Mouse (Mus musculus) hematopoietic stem cell, adult 5-6 weeks (primary cell): ENCODE measurements at regions not wholly inside any gene's neighbourhood (a gene's known extent, or its start where the extent isn't known, plus 50 kb on each side); places are given as distances from the start of the nearest gene placed in this dataset.

Experiments
- ATAC-seq, 2 experiments: fragments of 125-278 bp in 1 of 2; replicated peaks in 1 of 2; 2 replicates each; pipeline ENCODE4 v1.8.0; 2016 to 2017; ENCODE audit warnings: inconsistent platforms in 2 of 2, mild to moderate bottlenecking in 2 of 2, moderate number of reproducible peaks in 2 of 2, low read depth in 1 of 2, moderate TSS enrichment in 1 of 2; ENCODE audit not compliant: low FRiP score in 2 of 2, poor library complexity in 2 of 2, severe bottlenecking in 2 of 2, insufficient read depth in 1 of 2, low TSS enrichment in 1 of 2

DNA sequence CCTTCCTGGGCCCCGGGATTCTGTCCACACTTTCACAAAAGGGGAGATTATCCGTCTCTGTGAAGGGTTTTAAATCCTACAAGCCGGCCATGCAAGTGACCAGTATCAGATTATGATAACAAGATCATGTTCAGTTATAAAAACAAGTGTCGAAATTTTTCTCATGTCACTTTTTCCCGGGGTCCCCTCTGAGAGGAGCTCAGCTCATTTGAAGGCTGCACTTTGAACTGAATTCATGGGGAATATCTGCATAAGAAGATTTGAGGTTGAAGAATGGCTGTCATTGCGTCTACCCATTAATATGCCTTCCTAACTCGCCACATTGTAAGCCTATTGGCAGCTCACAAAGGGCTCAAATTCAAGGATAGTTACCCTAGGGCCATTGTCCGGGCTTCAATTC, 256.0 kb upstream of the Irx3 start:
- no peak for ATAC-seq

DNA sequence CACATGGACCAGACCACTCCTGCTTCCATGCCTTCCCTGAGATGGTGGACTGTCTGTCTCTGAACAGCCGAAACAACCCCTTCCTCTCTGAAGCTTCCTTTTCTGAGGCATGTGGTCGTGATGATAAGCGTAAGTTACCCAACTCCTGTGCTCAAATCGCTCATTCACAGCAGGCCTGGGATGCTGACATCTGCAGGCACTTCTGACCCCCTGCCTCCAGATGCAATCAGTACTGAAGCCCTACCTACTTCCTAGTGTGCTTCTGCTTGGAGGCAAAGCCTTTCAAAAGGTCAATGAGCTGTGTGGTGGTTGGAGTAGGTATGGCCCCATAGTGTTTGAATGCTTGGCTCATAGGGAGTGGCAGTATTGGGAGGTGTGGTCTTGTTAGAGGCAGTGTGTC, 253.7 kb upstream of the Irx3 start:
- ATAC-seq: peak; percentile 58 to 62

DNA sequence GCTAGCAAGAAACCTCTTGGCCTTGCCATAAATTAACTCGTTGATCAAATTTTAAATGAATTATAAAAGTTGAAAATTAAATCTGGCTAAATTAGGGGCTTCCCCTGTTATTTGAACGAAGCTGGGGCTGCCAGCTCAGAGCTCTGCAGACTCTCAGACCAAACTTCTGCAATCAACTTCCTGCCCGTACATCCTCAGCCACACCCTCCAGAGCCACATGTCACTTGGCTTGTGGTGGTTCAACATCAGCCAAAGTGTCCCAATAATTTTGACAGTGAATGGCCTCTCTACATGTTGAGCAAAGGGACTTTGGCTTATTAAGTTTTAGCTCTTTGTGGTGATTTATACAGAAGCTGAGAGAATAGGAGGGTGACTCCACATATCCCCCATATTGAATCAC, 242.8 kb upstream of the Irx3 start:
- ATAC-seq: peak; percentile 98

DNA sequence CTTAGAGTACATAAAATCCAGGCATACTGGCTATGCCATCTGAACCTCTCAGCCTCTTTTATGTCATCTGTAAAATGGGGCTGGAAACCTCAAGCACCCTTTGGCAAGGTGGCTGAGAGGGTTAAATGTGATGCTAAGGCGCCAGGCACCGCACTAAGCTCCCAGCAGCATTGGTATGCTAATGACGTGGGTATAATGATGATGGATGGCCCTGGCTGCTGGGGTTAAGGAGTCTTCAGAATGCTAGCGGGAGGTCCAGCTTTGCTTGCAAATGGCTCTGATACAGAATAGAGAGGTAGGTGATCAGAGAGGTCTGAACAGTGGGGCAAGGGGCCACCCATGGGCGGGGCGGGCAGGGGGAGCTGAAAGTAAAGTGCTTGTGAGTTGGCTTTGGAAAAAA, 241.1 kb upstream of the Irx3 start:
- ATAC-seq: no peak

DNA sequence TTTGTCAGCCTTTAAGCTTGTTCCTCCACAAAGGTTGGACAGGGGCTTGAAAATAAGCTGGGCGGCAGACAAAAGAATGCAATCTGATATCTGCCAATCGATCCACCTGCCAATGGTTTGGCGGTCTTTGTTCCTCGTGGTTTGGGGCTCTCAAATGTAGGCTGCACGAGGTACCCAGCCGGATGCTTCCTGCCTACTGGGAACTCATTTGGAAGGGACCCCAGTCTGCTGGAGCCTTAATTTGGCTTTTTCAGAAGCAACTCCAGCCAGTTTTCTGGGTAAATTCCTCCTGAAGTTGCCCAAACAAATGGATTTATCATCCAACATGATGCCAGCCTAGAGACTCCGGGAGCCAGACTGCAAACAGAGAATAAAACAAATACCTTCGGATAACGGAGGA, 228.1 kb upstream of the Irx3 start:
- ATAC-seq: no peak

DNA sequence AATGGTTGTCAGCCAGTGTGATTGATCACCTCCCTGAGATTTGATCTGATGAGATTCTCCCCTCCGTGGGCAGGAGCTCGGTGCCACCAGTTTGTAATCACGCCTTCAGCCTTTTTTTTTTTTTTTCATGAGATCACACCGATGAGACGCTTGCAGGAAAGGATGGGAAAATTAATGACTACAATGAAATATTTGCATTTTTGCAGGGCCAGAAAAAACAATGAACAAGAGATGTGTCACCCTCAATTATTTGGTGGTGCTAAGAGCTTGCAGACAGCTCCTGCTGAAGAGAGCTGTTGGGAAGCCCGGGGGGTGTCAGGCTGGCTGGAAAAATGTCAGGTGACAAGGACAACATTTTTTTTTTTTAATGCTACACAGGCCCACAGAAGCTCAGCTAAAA, 227.6 kb upstream of the Irx3 start:
- no peak for ATAC-seq

DNA sequence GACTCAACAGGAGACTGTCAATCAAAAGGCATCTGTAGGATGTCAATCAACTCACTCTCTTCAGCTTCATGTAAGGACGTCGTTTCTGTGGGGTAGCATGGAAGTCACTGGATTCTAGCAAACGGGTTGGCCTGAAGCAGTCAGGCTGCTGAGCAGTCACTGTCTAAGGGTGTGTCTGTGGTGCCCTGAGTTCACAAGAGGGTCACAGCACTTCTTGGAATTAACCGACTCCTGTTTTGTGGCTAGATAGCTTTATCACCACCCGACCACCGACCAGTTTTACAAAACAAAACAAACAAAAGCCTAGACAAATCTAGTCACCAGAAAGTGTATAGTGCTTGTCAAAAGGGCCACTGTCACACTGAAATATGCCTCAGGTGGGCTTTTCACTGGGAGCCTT, 226.4 kb upstream of the Irx3 start:
- ATAC-seq: no peak

DNA sequence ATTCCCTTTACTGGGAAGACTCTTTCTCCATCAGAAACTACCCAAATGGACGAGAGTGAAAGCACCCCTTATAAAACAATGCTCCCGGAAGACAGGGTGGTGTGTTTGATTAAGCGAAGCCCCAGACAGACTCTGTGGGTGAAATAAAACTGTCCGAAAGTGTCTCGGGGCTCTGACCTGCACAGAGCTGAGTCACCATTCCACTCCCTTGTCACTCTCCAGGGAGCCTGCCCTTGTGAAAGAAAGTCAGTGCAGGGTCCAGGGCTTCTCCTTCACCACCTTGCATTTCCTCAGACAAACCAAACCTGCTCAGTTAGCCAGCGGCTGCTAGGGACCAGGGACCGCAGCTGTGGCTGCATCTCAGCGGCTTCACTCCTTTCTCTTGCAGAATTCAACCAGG, 222.3 kb upstream of the Irx3 start:
- peak in 1 of 2 experiments; percentile 26; a peak in 2 of 4 replicates for ATAC-seq

DNA sequence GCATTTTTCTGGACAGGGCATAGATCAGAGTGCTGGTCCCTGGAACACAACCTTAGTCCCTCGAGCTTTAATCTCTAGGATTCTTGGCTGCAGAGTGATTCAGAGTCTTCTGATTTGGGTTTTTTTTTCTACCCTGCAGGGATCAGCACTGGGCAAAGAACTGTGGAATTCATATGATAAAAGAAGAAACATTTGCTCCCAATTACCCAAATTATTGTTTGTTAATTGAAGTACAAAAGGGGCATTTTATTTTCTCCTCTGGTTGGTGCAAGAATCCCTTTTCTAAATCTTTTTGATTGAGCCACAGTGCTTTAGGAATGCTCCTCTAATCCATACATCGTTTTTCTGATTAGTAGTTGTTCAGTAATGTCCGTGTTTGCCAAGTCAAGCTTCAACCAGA, 219.7 kb upstream of the Irx3 start:
- ATAC-seq: no peak

DNA sequence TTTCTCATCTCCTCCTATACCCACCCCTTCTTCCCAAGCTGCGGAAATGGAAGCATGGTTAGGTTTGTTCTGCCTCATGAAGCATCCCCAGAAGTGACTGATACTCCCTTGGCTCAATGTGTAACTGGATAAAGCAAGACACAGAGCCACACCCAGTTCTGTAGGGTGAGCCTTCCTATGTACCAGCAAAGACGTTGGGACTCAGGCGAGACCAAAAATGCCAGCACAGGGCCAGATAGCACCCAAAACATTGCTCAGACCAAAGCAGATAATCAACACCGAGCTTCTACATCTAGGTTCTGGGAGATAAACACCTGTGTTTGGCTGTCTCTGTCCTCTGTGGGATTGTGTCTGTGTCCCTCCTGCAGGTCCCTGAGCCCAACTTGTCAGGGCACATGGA, 212.8 kb upstream of the Irx3 start:
- ATAC-seq: no peak; a peak in 1 of 4 replicates

DNA sequence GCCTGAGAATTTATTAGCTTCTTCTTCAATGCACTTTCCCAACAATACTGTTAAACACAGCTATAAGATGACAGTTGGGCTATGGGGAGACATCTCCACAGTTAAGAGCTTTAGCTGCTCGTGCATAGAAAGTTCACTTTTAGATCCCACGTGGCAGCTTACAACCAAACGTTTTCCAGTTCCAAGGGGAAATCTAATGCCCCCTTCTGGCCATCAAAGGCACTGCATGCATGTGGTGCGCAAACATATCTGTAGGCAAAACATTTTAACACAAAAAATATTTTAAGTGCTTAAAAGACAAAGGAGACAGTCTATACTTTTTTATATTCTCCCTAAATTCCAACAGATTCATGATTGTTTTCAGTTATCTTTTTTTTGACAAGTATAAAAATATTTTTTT, 211.3 kb upstream of the Irx3 start:
- ATAC-seq: no peak

DNA sequence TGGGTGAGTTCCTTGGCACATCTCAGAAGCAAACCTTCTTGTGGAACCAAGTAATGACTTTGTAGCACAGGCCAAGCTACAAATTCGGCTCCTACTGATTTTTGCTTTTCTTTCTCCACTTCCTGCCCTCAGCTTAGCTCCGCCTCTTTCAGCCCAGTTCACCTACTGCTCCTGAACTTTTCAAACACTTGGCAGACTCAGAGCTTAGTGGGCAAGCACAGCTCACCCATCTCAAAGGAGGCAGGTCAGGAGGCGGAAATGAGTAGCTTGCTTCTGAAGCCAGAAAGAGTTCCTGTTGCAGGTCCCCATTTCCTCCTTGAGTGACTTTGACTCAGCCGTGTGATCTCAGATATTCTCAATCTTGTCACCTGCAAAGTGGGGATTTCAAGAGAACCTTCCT, 208.5 kb upstream of the Irx3 start:
- peak; percentile 68 to 72 for ATAC-seq

DNA sequence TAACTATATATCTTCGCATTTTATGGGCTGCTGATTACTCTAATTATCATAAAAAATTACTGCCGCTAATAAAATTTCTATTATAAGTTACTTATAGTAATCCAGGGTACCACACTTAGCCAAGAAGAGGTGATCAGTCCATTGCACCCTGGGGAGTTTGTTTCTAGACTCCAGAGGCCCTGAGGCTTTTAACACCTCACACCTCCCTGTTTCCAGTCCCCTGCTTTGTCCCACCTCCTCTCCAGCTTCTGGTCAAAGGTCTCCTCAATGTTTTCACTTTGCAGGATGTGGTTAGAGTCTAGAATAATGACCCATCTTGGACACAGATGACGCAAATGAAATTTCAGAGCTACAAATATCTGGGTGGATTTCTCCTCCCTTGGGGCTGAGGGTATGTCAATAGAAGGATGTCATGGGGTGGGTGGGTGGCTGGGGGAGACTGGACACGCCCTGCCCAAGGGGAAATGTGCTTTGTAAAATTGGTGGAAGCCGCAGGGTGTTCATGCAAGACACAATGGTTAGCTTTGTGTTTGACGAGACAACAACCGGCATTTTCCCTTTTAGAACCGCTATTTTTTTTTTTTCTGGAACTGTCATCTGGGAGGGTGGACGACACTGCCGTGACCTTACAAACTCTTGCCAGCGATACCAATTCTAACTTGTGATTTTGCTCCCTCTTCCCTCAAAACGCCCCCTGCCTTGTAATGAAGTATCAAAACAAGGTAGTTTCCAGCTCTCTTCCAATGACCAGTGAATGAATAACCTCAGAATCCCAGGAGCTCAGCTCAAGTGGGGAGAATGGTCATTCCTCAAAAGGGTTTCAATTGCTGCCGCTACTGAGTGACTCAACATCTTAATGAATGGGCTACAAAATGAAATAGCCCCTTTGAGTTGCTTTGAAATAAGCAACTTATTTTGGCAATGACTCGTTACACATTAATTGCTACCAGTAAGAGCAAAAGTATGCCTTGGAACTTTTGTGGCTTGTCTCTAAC, 207.0 kb upstream of the Irx3 start:
- ATAC-seq: no peak

DNA sequence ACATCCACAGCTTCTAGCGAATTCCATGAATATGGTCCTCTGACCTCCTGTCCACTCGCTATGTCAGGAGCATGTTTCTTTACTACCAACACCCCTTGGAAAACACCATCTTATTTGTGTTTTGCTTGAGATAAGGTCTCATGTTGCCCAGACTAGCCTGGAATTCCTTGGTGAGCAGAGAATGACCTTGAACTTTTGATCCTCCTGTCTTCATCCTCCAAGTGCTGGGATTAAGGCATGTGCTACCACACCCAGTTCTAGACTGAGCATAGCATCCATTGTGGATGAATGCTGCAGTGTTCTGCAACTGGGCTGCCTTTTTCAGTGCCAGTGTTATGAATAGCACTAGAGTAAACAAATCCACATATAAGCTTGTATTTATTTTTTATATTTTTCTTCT, 203.2 kb upstream of the Irx3 start:
- no peak for ATAC-seq

DNA sequence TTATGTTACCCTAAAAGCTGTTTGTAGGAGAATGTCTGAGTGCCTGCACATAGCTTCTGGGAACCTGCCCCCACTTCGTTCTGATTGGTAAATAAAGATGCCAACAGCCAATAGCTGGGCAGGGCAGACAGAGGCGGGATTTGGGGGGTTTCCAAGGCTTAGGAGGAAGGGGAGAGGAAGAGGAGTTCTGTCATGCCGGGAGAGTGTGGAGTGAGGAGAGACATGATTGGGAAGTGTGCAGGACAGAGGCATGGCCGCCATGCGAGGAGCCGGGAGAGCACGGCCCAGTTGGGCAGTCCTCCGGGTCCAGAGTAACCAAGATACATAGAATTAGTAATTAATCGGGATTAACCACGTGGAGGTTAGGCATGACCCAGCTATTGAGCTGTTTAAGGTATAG, 202.7 kb upstream of the Irx3 start:
- ATAC-seq: no peak

DNA sequence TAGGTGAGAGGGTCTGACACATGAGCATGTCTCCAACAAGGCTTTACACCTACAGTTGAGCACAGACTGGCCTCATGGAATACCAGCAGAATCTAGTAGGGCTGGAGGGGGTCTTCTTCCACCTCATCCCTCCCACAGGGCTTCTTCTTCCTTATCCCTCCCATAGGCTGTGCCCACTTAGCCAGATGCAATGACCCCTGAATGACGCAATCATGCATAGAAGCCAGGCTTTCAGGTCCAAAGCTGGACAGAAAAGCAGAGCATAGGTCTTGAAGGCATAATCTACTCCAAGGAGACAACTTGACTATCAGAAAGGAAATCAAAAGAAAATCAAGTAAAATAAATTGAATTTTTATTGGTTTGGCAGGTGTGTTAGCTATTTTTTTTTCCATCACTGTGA, 198.5 kb upstream of the Irx3 start:
- ATAC-seq: no peak

DNA sequence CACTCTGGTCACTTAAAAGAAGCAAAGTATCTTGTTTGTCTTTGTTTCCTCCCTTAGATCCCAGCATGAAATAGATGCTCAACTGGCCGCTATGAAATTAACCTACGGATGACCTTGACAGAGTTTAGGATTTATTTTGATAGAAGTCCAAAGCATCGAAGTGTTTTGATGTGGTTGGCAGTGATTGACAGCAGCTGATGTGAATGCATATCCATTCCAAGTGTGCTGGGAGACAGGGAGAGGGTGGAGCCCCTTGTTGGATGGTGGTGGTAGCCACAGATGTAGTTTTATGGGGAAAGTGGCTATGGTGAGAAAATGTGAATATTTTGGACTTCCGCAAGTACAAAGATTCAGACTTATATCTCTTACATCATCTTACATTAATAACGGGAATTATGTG, 197.8 kb upstream of the Irx3 start:
- no peak for ATAC-seq

DNA sequence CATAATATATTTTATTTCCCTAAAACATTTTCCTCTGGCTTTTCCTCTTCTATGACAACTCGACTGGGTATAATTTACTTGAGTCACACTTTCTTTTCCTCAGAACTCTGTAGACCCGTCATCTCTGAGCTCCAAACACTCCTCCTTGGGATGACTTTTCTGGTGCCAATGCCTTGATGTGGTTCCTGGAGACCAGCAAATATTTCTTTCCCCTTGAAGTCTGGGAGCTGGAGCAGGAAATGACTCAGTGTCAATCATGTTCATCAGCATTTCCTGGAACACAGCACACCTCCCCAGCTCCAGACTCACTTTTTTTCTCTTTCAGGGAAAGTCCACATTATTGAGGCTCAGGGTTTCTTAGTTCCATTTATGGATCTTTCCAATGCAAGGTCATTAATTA, 197.3 kb upstream of the Irx3 start:
- ATAC-seq: no peak

DNA sequence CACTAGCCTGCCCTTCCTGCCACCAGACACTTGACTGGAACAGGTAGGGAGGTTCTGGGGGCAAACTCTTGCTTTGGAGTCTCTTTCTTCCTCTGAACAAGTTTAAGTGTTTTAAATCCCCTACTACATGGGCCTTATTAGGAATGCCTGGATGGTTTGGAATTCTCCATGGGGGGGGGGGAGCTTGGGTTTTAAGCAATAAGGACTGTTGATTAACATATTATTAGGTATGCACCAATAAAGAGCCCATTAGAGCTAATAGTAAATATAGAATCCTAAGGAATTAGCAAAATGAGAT, 196.0 kb upstream of the Irx3 start:
- ATAC-seq: no peak
